ENCODE assay signal across 8 mouse cellular contexts in genomic region chr3:36551343-36551742, GRCm38 (mm10). TPM values are rescaled to one million over a fixed set of nuclear protein-coding genes. Genes with fewer than 3 reads are reported as not detected.
A peak's percentile ranks its signal among the peaks of the same experiment; 100 is the strongest.
DNase-seq lines count a peak whose midpoint lies in the region; ATAC-seq and TF ChIP-seq lines count a peak whose summit lies in the region.

No protein-coding gene starts in this region.

- no peaks in the 10 kb centered on the region for H3K27me3 ChIP-seq in kidney, embryonic 14.5 days (ENCODE audit: control insufficient read depth, insufficient read depth, low read length)
- no peaks in the 10 kb centered on the region for H3K27me3 ChIP-seq in kidney, adult 2 months (replicated peaks; ENCODE audit: control insufficient read depth, insufficient read depth, low read length)
- no peaks in the 10 kb centered on the region for H3K27me3 ChIP-seq in intestine, embryonic 15.5 days (replicated peaks)
- H3K27me3 ChIP-seq in lung, postnatal 0 days (replicated peaks; ENCODE audit: insufficient read depth, low read length) = no peaks in the 10 kb centered on the region

- no peaks in the 10 kb centered on the region for H3K9me3 ChIP-seq in kidney, embryonic 14.5 days (ENCODE audit: control insufficient read depth, low read length)
- H3K9me3 ChIP-seq in intestine, embryonic 15.5 days = no peaks in the 10 kb centered on the region
- H3K9me3 ChIP-seq in lung, postnatal 0 days (ENCODE audit: low read length) = no peaks in the 10 kb centered on the region

- peaks cover 24% of the 10 kb centered on the region for H3K36me3 ChIP-seq in kidney, embryonic 14.5 days (ENCODE audit: control insufficient read depth, insufficient read depth, low read length)
- peaks cover 8% of the 10 kb centered on the region for H3K36me3 ChIP-seq in kidney, adult 2 months (ENCODE audit: control insufficient read depth, insufficient read depth, low read length)
- peaks cover 11% of the 10 kb centered on the region for H3K36me3 ChIP-seq in intestine, embryonic 15.5 days
- H3K36me3 ChIP-seq in lung, postnatal 0 days (ENCODE audit: insufficient read depth, low read length) = peaks cover 4% of the 10 kb centered on the region; the same call in 1 of the 2 replicates

- intact Hi-C loops in gastrocnemius, postnatal 14 days (cut with DNase I; ENCODE audit: low total_unique reads) = no loop called here

- no peak for TF ChIP-seq EP300 in lung, postnatal 0 days (IDR thresholded peaks at IDR 0.05)

- TF ChIP-seq CTCF in kidney, adult 2 months (conservative IDR thresholded peaks at IDR 0.05; ENCODE audit: insufficient read depth, insufficient read length, low read depth, low read length) = no peak
- no peak for TF ChIP-seq CTCF in lung, postnatal 0 days (IDR thresholded peaks at IDR 0.05)

- H3K27ac ChIP-seq in kidney, embryonic 14.5 days (ENCODE audit: low read depth, low read length) = no peak overlapping the region
- H3K27ac ChIP-seq in kidney, adult 2 months (ENCODE audit: insufficient read depth, low read depth, low read length) = no peak overlapping the region
- H3K27ac ChIP-seq in intestine, embryonic 15.5 days = no peak overlapping the region
- H3K27ac ChIP-seq in lung, postnatal 0 days (ENCODE audit: low read length) = no peak overlapping the region

- DNase-seq in kidney, adult 2 months = no peak
- DNase-seq in cerebellum, postnatal 25 days = peak; percentile 39 to 40
- peak; percentile 69 for DNase-seq in gastrocnemius, postnatal 14 days
- peak; percentile 71 for DNase-seq in lung, postnatal 0 days (ENCODE audit: low spot score)
- DNase-seq in right cerebral cortex, postnatal 10 days (ENCODE audit: low spot score in 2 of 2) = peak; percentile 63 to 73

- 0 out of 2 replicates have a peak overlapping the region, but pooled peaks have one; percentile 4 for H3K9ac ChIP-seq in kidney, embryonic 14.5 days (ENCODE audit: low read depth, low read length)
- H3K9ac ChIP-seq in intestine, embryonic 15.5 days = no peak overlapping the region
- no peak overlapping the region for H3K9ac ChIP-seq in lung, postnatal 0 days (replicated peaks; ENCODE audit: low read depth)

- TF ChIP-seq POLR2A in kidney, adult 2 months (IDR thresholded peaks at IDR 0.05; ENCODE audit: low read depth, low read length) = no peak

- H3K4me1 ChIP-seq in kidney, embryonic 14.5 days (ENCODE audit: control insufficient read depth, insufficient read depth, low read length) = no peaks in the 10 kb centered on the region
- H3K4me1 ChIP-seq in kidney, adult 2 months (ENCODE audit: control insufficient read depth, insufficient read depth, low read length) = no peaks in the 10 kb centered on the region
- H3K4me1 ChIP-seq in intestine, embryonic 15.5 days (replicated peaks) = peaks cover 5% of the 10 kb centered on the region; the same call in 1 of the 2 replicates
- H3K4me1 ChIP-seq in lung, postnatal 0 days (ENCODE audit: insufficient read depth, low read depth, low read length) = 0 out of 2 replicates have a peak, but pooled peaks cover 6% of the 10 kb centered on the region

- 27% methylated on average over 9 of the region's 9 CpGs for WGBS in kidney, embryonic 14.5 days
- 20% methylated on average over 9 of the region's 9 CpGs for WGBS in kidney, adult 2 months
- 43% methylated on average over 9 of the region's 9 CpGs for WGBS in intestine, embryonic 15.5 days
- 35% methylated on average over 9 of the region's 9 CpGs for WGBS in lung, postnatal 0 days

- peak overlapping the region; percentile 93 for H3K4me2 ChIP-seq in kidney, embryonic 14.5 days (replicated peaks; ENCODE audit: low read depth, low read length)
- peak overlapping the region; percentile 63 for H3K4me2 ChIP-seq in intestine, embryonic 15.5 days (replicated peaks)
- H3K4me2 ChIP-seq in lung, postnatal 0 days (replicated peaks; ENCODE audit: low read depth, low read length) = peak overlapping the region; percentile 80; the same call in 1 of the 2 replicates

- no peak for ATAC-seq in kidney, embryonic 14.5 days (ENCODE audit: low FRiP score, low TSS enrichment)
- ATAC-seq in intestine, embryonic 15.5 days = 0 out of 2 replicates have a peak, but pooled peaks have one; percentile 16
- ATAC-seq in lung, postnatal 0 days = peak; percentile 66
- no peak for ATAC-seq in erythroblast, adult 5-6 weeks (replicated peaks; ENCODE audit: low FRiP score, poor library complexity, severe bottlenecking)

- peak overlapping the region; percentile 93; the same call in 1 of the 2 replicates for H3K4me3 ChIP-seq in kidney, embryonic 14.5 days (ENCODE audit: low read length)
- H3K4me3 ChIP-seq in kidney, adult 2 months (ENCODE audit: insufficient read depth, low read depth, low read length) = no peak overlapping the region
- no peak overlapping the region for H3K4me3 ChIP-seq in intestine, embryonic 15.5 days (replicated peaks)
- H3K4me3 ChIP-seq in lung, postnatal 0 days (ENCODE audit: low read depth, low read length) = no peak overlapping the region

RNA-seq across cellular contexts. Expression of gene Exosc9, which starts 1.1 kb away (rescaled TPM):
- polyA plus RNA-seq in kidney, embryonic 14.5 days (2014; fragmentation: Nextera tagmentation; extraction: Ambion mirVana) = 69.1 and 77.0 TPM in 2 replicates
- 9.0 and 9.8 TPM in 2 replicates for polyA plus RNA-seq in kidney, adult 2 months (2012; rRNA removed)
- total RNA-seq in gastrocnemius, postnatal 14 days (2021) = 10 to 100 TPM; 17.0 to 18.3 TPM
- 63.6 and 65.1 TPM in 2 replicates for polyA plus RNA-seq in intestine, embryonic 15.5 days (2015; fragmentation: Nextera tagmentation; extraction: Ambion mirVana)
- polyA plus RNA-seq in lung, postnatal 0 days (2015; fragmentation: Nextera tagmentation; extraction: Ambion mirVana) = 31.0 and 32.7 TPM in 2 replicates
- total RNA-seq in erythroblast, adult 5-6 weeks (2015; ENCODE audit: low replicate concordance) = 8.3 and 29.0 TPM in 2 replicates
- total RNA-seq in erythroblast, adult 5-6 weeks (2017; ENCODE audit: low replicate concordance) = 22.2 and 41.8 TPM in 2 replicates

RNA-seq across cellular contexts. Expression of gene Ccna2, which starts 20.6 kb away (rescaled TPM):
- polyA plus RNA-seq in kidney, embryonic 14.5 days (2014; fragmentation: Nextera tagmentation; extraction: Ambion mirVana) = 201 and 230 TPM in 2 replicates
- 1.6 and 1.7 TPM in 2 replicates for polyA plus RNA-seq in kidney, adult 2 months (2012; rRNA removed)
- total RNA-seq in gastrocnemius, postnatal 14 days (2021) = 1 to 10 TPM; 7.4 to 7.7 TPM
- 166 and 179 TPM in 2 replicates for polyA plus RNA-seq in intestine, embryonic 15.5 days (2015; fragmentation: Nextera tagmentation; extraction: Ambion mirVana)
- polyA plus RNA-seq in lung, postnatal 0 days (2015; fragmentation: Nextera tagmentation; extraction: Ambion mirVana) = 7.3 and 9.8 TPM in 2 replicates
- 116 and 159 TPM in 2 replicates for total RNA-seq in erythroblast, adult 5-6 weeks (2015; ENCODE audit: low replicate concordance)
- 147 and 151 TPM in 2 replicates for total RNA-seq in erythroblast, adult 5-6 weeks (2017; ENCODE audit: low replicate concordance)

RNA-seq across cellular contexts. Expression of gene Gm11549, which starts 29.7 kb away (rescaled TPM):
- not detected in 2 replicates for polyA plus RNA-seq in kidney, embryonic 14.5 days (2014; fragmentation: Nextera tagmentation; extraction: Ambion mirVana)
- not detected in 2 replicates for polyA plus RNA-seq in kidney, adult 2 months (2012; rRNA removed)
- under 1 TPM in 1 of 2 experiments, not detected in 1; 0.06 TPM for total RNA-seq in gastrocnemius, postnatal 14 days (2021)
- polyA plus RNA-seq in intestine, embryonic 15.5 days (2015; fragmentation: Nextera tagmentation; extraction: Ambion mirVana) = 0.33 and 0.44 TPM in 2 replicates
- not detected in 2 replicates for polyA plus RNA-seq in lung, postnatal 0 days (2015; fragmentation: Nextera tagmentation; extraction: Ambion mirVana)
- total RNA-seq in erythroblast, adult 5-6 weeks (2015; ENCODE audit: low replicate concordance) = not detected in 2 replicates
- total RNA-seq in erythroblast, adult 5-6 weeks (2017; ENCODE audit: low replicate concordance) = not detected in 2 replicates

Comparison
In these comparisons a context has a peak if more than half of its experiments do, and no peak if none do; other contexts are left out.
1. RNA of gene Ccna2, which starts 20.6 kb away (polyA plus RNA-seq): 201 to 230 TPM in kidney, embryonic 14.5 days and 166 to 179 TPM in intestine, embryonic 15.5 days; 7.3 to 9.8 TPM in lung, postnatal 0 days and 1.6 to 1.7 TPM in kidney, adult 2 months; every median in the first group is over 10 times any median in the second.
2. ATAC-seq: peak in intestine, embryonic 15.5 days (single experiment) and lung, postnatal 0 days (single experiment); none in kidney, embryonic 14.5 days (single experiment) and erythroblast, adult 5-6 weeks (single experiment).
3. Peak in every context shown above with its lines, with median percentiles within 50 percentile points of each other: H3K4me2 ChIP-seq.